Mouse (Mus musculus): Measurements from ENCODE around the gene Raph1.
A peak's percentile ranks its signal among the peaks of the same experiment; 100 is the strongest.
"Not testable (repeated sequence)": the region's sequence is repeated elsewhere in the genome, so short reads cannot be mapped to it uniquely, and the experiment has no call there.

The Raph1 gene

DNA sequence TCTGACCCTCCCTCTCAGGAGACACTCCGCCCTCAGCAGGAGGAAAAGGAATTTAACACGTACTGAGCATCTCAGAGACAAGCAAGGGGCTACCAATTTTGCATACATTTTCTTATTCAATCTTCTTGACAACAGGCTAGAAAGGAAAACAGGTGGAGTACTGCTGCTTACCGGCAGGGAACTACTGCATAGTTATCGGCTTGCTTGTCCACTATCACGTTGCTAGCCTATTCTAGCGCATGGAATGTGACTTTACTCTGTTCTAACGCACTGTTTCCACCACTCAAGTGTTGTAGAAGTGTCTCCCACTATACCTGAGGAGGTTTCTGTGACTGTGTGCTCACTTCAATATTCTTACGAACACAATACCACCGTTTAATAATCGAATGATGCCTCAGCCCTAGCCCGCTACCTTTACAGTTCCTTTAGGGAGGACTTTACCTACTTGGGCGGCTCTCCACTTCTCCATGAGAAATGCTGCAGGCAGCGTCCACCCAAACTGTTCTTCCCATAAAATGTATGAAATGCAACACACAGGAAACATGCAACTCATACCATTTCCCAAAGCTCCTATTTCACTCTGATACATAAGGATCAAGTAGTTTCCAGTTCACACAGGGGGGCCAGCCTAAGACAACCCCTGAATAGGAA is 1.5 kb downstream of the Raph1 start:
- DNase-seq (ENCODE audit: low spot score in 2 of 2): peak; percentile 20 to 31

DNA sequence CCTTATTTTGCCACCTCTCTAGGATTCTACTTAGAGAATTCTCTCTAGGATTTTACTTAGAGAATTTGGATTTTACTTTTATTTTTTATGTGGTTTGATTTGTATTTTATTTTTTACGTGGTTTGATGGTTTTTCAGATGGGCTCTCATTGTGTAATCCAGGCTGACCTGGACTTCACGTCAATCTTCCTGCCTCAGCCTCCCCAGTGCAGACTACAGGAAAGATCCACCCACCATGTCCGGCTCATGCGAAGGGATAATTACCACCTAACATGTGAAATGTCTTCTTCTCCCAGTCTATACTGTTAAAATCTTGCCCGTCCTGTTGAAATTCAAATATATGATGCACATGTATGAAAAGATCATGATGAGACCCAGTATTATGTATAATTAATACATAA is 2.2 kb downstream of the Raph1 start:
- no peak for DNase-seq (ENCODE audit: low spot score in 2 of 2)

DNA sequence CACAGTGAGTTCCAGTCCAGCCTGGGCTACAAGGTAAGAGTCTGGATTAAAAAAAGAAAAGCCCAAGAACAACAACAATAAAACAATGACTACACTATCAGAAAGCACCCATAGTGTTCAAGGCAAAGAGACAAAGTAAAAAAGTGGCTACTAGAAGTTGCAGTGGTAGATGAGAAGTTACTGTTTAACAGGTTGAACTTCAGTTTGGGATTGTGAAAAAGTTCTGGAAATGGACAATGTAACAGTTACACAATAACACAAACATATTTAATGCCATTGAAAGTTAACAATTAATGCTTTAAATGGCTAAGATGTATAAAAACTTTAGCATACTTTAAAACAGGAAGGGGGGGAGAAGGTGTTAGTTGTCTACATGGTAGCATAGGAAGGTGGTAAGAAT is 3.9 kb downstream of the Raph1 start:
- no peak for DNase-seq (ENCODE audit: low spot score in 2 of 2)

DNA sequence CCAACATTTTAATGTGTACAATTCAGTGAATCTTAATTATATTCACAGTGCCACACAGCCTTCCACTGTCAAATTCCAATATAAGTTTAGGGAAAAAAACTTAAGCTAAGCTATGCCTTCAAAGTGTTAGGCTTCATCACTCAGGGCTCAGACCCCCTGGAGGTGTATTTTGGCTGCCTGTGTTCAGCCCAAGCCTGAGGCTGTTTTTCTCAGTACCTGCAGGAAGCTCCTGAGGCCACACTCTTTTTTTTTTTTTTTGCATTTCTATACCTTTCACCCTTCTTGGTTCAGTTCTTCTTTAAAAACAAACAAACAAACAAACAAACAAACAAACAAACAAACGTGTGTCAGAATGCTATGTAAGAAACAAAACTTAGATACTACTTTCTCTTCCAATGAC is 23.2 kb downstream of the Raph1 start:
- DNase-seq (ENCODE audit: low spot score in 2 of 2): no peak

DNA sequence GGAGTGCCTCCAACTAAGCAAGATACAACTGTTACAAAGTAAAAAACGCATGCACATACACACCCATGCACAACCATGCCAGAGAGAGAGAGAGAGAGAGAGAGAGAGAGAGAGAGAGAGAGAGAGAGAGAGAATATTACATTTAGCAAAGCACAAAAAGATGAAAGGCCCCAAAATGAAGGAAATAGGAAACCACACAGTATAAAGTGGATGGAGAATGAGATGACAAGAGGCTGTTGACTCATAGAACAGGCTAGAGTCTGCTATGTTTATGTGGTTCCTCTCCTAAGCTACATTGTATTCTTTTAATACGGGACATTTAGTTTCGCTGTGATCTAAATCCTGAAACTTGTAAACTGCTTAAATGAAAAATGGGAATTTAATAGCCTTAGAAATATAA is 27.6 kb downstream of the Raph1 start:
- DNase-seq (ENCODE audit: low spot score in 2 of 2): no peak

DNA sequence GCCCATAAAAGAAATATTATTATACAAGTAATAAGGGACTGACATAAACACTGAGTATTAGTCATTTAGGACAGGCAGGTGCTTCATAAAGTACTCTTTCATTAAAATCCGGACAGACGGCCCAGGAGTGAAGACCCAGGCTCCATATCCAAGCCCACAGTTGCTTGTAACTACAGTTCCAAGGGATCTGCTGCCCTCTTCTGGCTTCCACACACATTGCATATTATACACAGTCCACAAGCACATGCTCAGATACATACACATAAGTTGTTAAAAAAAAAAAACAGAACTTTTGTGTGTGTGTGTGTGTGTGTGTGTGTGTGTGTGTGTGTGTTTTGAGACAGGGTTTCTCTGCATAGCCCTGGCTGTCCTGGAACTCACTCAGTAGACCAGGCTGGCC is 32.0 kb downstream of the Raph1 start:
- no peak for DNase-seq (ENCODE audit: low spot score in 2 of 2)

DNA sequence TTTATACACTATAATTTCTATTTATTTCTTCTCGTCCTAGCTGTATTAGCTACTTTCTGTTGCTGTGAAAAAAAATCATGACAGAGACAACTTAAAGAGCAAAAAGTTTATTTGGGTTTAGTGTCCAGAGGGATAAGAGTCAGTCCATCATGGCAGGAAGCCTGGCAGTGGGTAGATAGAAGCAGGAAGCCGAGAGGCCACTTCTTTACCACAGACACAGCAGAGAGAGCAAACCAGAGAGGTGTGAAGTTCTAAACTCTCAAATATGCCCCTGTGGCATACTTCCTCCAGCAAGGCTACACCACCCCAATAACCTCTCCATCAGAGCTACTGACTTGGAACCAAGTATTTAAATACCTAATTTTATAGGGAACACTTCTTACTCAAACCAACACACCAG is 36.3 kb downstream of the Raph1 start:
- DNase-seq (ENCODE audit: low spot score in 2 of 2): no peak

DNA sequence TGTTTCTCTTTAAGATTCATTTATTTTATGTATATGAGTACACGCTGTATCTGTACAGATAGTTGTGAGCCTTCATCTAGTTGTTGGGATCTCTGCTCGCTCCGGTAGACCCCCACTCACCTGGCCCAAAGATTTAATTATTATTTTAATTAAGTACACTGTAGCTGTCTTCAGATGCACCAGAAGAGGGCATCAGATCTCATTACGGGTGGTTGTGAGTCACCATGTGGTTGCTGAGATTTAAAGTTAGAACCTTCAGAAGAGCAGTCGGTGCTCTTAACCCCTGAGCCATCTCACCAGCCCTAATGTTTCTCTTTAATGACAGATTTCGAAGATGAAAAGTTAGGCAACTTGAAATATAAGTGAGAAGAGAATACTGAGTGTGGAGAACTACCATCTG is 36.8 kb downstream of the Raph1 start:
- no peak for DNase-seq (ENCODE audit: low spot score in 2 of 2)

DNA sequence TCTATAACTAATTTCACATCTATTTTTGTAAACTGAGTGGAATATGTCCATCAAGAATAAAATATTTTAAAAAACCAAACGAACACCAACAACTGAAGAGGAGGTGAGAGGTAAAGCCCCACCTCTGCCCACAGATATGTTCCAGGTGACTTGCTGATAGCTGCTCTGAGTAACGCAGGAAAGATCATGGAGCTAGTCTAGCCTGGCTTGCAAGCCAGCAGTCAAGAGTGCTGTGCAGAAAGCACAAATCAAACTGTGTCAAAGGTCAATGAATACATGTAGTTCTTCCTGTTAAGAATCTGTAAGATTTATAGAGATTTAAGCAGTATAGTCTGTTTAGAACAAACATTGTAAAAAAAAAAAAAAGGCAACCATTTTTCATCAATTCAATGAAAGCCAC is 56.3 kb downstream of the Raph1 start:
- no peak for DNase-seq (ENCODE audit: low spot score in 2 of 2)

DNA sequence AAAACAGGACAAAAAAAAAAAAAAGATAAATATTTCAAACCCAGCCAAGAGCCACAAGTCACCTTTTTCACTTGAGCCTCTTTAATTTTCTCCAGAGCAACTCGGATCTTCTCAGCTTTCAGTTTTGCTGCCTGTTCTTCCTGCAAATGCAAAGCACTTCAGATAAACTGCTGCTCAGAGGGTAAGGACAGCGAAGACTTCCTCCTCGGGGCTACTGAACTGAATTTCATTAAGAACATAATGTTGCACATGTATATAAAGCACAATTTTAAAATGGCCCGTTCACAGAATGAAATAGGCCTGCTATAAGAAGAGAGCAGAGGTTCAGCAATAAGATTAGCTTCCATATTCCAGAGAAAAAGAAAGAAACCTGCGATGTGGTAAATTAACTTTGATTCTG is 63.4 kb downstream of the Raph1 start:
- no peak for DNase-seq (ENCODE audit: low spot score in 2 of 2)

DNA sequence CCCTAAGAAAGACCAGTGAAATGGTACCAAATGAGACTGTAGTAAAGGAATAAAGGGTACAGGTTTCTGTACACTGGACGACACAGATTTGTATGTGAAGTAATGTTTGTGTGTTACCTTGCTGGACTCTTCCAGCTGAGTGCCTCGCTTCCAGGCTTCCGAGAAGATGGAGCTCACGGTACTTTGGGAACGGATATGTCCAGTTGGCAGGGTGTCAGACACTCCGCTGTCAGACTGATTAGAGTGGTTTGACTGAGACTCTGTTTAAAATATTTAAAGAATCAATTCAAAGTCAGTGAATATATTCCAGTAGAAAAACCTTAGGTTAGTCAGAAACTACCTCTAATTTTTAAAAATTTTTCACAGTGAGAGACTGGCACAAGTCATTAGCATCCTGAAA is 73.5 kb downstream of the Raph1 start:
- no peak for DNase-seq (ENCODE audit: low spot score in 2 of 2)

DNA sequence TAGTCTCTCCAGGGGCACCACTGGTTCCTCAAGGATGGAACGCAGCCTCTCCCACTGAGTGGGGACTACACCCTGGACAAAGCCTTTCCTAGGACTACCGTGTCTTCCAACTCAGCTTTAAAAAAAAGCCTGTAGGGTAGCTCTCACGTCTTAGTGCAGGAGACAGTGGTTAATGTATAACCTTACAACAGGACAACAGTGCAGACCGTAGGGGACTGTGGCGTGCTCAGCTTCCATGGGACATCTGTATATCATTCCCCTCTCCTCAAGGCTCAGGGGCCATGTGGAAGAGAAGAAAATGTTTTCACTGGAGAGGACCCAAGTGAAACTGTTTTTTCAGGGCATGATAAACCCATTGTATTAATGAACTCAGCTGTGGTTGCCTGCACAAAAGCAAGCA is 74.5 kb downstream of the Raph1 start:
- no peak for DNase-seq (ENCODE audit: low spot score in 2 of 2)

DNA sequence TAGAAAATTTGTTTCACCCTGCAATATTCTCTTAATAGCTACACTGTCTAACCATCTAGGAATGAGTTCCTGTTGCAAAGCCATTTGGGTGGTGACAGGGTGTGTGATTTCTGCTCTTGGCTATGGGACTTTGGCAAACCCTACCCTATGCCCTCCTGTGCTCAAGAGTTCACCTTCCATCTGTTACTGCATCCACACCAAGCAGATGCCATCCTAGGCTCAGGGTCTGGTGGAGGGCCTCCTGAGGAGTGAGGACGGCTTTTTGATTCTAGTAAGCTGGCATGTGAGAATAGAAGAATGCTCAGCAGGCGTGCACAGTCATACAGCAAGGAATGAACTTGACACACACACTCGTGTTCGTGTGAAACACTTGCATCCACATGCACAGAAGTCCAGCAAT is 76.4 kb downstream of the Raph1 start:
- DNase-seq (ENCODE audit: low spot score in 2 of 2): no peak

DNA sequence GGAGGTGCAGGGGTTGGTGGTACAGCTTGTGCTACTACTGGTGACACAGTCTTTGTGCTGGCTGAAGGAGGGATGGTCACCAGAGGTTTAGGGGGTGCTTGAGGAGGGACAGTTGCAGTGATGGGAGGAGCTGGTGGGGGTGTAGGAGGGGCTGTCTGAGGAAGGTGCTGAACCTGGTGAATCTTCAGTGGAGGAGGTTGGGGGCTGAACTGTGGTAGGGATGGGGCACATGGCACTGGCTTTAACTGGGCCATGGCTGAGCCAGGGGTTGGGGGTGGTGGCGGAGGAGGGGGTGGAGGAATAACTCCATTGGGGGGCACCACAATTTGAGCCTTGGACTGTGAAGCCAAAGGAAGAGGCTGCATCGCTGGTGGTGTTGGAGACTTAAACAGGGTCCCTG is 77.2 kb downstream of the Raph1 start:
- no peak for DNase-seq (ENCODE audit: low spot score in 2 of 2)

DNA sequence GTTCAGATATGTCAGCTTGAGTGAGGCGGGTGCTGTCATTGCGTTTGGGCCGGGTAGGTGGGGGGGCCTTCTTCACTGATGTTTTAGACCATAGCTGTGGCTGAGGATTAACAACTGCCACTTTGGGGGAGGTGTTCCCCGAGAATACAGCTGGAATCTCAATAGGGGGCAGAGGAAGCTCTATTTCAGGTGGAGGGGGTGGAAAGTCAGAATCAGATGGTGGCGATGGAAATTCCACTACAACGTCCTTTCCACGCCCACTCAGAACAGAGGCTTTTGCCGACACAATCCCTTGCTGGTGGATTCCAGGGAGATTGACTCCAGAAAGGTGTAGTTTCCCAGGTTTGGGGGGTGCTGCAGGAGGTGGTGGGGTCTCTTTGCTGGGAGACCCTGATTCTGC is 78.3 kb downstream of the Raph1 start:
- no peak for DNase-seq (ENCODE audit: low spot score in 2 of 2)

DNA sequence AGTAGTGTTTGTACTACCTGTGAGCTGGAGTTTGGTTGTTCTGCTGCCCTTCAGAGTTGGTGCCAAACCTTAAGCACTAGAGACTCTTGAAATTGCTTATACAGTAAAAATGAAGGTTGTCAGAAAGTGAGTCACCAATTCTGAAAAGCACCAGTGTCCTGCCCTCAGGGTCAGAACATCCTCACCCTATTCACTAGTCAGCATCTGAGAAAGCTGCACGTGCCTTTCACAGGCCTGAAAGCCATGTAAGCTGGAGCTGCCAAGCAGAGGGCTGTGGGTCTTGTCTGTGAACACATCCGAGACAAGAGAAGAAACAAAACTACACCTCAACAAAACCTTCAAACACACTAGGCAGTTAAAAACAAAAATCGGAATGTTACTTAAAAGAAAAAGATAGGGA is 81.3 kb downstream of the Raph1 start:
- DNase-seq (ENCODE audit: low spot score in 2 of 2): no peak

DNA sequence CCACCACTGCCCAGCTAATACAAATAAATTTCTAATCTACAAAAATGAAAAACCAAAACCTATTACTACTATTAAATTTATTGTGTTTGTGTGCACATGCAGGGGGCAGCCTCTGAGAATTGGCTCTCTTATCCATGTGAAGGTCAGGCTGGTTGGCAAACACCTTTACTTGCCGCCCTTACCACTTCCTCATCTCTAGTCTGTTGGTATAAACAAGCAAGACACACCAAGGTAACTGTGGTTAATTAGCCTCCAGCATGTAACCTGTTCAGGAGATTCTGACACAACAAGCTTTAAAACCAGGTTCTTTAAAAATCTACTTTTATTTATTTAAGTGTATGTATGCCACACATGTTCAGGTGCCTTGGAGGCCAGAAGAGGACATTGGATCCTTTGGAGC is 84.0 kb downstream of the Raph1 start:
- no peak for DNase-seq (ENCODE audit: low spot score in 2 of 2)

DNA sequence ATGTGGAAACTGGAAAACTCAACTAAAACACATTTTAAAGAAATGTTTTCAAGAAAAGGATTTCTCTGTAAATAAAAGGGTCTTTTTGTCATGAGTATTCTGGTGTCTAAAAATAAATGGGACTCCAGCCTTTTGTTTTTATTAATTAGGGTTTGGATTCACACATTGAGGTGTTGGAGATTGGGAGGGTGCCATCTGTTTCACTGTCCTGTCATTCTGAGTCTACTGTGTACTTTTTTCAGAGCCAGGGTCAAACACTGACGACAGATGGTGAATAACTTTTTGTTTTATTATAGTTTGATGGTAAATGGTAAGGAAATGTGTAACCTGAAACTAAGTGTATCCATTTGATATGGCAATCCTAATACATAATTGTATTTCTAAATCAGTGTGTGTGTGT is 85.3 kb downstream of the Raph1 start:
- no peak for DNase-seq (ENCODE audit: low spot score in 2 of 2)

DNA sequence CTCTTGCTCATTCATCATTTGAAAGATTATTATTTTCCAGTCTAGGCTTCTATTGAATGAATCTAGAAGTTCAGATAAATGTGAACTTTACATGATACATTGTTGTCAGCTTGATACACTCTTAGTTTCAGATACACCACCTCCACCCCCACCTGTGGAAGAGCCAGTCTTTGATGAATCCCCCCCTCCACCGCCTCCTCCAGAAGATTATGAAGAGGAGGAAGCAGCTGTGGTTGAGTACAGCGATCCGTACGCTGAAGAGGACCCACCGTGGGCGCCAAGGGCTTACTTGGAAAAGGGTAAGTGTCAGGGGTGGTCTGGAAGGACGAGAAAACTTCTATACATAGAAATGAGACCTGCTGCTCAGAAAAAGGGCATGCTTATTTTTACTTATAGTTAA is 96.4 kb downstream of the Raph1 start:
- DNase-seq (ENCODE audit: low spot score in 2 of 2): no peak

DNA sequence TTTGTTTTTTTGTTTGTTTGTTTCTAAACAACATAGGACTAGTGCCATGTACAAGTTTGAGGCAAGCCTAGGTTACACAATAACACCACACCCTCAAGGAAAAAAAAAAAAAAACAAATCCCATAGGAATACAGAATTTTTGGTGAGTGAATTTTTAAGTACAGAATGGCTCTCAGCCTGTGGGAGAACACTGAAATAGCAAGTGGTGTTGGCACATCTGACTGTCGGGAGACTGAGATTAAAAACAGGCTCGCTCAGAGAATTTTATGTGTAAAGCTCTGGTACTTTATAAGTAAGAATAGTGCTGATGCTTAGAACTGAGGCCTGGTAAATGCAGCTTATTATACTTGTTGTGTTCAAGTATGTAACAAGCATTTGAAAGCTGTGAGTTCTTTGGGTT is 97.4 kb downstream of the Raph1 start:
- DNase-seq (ENCODE audit: low spot score in 2 of 2): no peak

DNA sequence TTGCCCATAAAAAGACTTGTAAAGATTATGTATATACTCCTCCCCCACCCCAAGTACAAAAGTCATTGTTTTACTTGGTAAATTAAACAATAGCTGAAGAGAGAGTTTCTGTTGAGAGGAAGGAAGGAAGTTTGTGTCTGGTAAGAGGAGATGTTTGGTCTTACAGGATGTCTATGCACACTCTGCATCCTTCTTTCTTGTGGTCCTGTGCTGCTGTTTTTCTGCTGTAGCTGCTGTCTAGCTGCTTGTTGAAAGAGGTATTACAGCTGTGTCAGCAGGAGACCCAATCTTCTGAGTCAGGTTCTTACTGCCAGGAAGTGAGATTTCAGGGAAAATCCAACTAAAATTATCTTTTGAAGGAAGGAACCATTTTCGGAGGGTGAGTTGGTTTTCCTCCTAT is 106.3 kb downstream of the Raph1 start:
- no peak for DNase-seq (ENCODE audit: low spot score in 2 of 2)

DNA sequence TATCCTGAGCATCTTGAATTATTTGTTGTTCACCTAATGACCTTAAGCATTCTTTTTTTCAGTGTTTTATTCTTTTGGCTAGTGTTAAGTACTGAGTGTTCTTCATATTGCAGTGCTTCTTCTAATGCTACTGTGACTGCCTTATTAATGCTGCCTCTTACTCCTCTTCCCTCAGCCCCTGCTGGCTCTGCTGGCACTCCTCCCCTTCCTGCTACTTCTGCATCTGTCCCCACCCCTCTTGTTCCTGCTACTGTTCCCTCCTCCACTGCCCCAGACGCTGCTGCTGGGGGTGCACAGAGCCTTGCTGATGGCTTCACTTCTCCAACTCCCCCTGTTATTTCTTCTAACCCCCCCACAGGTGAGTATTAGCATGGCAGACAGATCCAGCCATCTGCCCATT is 117.0 kb downstream of the Raph1 start:
- no peak for DNase-seq (ENCODE audit: low spot score in 2 of 2)

DNA sequence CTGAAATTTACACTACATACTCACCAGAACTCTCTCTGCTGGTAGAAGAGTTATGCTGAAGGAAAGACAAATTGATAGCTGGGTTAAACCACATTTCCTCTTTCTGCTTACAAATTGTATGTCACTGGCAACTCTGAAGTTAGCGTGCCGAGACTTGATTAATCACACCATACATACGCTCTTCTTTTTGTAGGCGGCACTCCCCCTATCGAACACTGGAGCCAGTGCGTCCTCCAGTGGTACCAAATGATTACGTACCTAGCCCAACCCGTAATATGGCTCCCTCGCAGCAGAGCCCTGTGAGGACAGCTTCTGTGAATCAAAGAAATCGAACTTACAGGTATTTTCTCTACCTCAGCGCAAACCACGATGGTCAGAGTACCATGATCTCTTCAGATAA is 119.8 kb downstream of the Raph1 start:
- no peak for DNase-seq (ENCODE audit: low spot score in 2 of 2)

DNA sequence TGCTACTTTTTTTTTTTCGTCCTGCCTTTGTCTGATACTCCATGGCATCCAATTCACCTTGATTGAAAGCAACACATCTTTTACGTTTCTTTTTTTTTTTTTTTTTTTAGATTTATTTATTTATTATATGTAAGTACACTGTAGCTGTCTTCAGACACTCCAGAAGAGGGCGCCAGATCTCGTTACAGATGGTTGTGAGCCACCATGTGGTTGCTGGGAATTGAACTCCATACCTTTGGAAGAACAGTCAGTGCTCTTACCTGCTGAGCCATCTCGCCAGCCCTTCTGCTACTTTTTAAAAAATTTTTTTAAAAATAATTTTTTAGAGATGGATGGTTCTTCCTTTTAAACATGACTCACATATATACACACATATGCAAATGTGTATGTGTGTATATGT is 125.5 kb downstream of the Raph1 start:
- not testable (repeated sequence) for DNase-seq (ENCODE audit: low spot score in 2 of 2)

DNA sequence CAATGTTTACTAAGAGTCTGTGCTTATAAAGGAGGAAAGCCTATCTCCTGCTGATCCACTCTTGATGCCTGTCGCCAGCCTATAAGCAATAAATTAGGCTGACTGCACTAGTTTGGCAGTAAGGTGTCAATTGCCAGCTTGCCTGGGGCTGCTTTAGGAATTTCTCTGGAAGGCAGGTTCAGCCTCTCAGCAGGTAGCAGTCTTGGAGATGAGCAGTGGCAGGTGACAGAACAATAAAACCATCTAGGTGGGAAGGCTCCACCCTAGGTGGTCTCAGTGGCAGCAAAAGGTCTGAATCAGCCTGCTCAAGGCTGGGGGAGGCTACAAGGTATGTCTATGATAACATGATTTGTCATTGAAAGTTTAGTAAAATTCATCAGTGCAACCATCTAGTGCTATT is 134.4 kb downstream of the Raph1 start:
- DNase-seq (ENCODE audit: low spot score in 2 of 2): no peak
